Mouse (Mus musculus) CD8-positive naive resting alpha-beta T cell, adult 2 months (primary cell): Measurements from ENCODE around the gene Cd300lg.
A peak's percentile ranks its signal among the peaks of the same experiment; 100 is the strongest.

Source experiments
- DNase-seq, 2 experiments: peaks; one replicate each; pipeline ENCODE4 v3.0.0; 2022; ENCODE audit warnings: low read depth in 2 of 2, low spot score in 2 of 2

Gene Cd300lg

GRCm38 (mm10) chr11:102025354-102025753 lies 16.0 kb upstream of the Cd300lg start:
- no peak for DNase-seq

GRCm38 (mm10) chr11:102025991-102026660 lies 15.2 kb upstream of the Cd300lg start:
- no peak for DNase-seq

- no peak for DNase-seq
These were observed 14.5 kb upstream of the Cd300lg start for GRCm38 (mm10) chr11:102026694-102027360.

GRCm38 (mm10) chr11:102027361-102028017 lies 13.8 kb upstream of the Cd300lg start:
- DNase-seq: no peak

- no peak for DNase-seq
These were observed 13.1 kb upstream of the Cd300lg start, which contains the start of gene Mpp3 for GRCm38 (mm10) chr11:102028087-102028816. TSS of gene Mpp3 (minus strand) at chr11:102028461.

GRCm38 (mm10) chr11:102029304-102029703 lies 12.0 kb upstream of the Cd300lg start:
- DNase-seq: no peak

- no peak for DNase-seq
These were observed 11.3 kb upstream of the Cd300lg start for GRCm38 (mm10) chr11:102029966-102030365.

- DNase-seq: no peak
These were observed 10.2 kb upstream of the Cd300lg start for GRCm38 (mm10) chr11:102031149-102031548.

- no peak for DNase-seq
These were observed 8.2 kb upstream of the Cd300lg start for GRCm38 (mm10) chr11:102033055-102033591.

- no peak for DNase-seq
These were observed 6.4 kb upstream of the Cd300lg start for GRCm38 (mm10) chr11:102034887-102035286.

- no peak for DNase-seq
These were observed 5.8 kb upstream of the Cd300lg start for GRCm38 (mm10) chr11:102035456-102035960.

GRCm38 (mm10) chr11:102036336-102036735 lies 5.0 kb upstream of the Cd300lg start:
- no peak for DNase-seq

- DNase-seq: no peak
These were observed 3.5 kb upstream of the Cd300lg start for GRCm38 (mm10) chr11:102037789-102038188.

GRCm38 (mm10) chr11:102039487-102040137 lies 1.7 kb upstream of the Cd300lg start:
- DNase-seq: no peak

GRCm38 (mm10) chr11:102040138-102040524 lies 1.2 kb upstream of the Cd300lg start:
- peak; percentile 18 to 40 for DNase-seq

GRCm38 (mm10) chr11:102040646-102041045 lies 663 bp upstream of the Cd300lg start:
- no peak for DNase-seq

- no peak for DNase-seq
These were observed 1.7 kb downstream of the Cd300lg start for GRCm38 (mm10) chr11:102042971-102043370.

GRCm38 (mm10) chr11:102043381-102043780 lies 2.1 kb downstream of the Cd300lg start:
- DNase-seq: no peak

GRCm38 (mm10) chr11:102044691-102045212 lies 3.4 kb downstream of the Cd300lg start:
- DNase-seq: no peak

GRCm38 (mm10) chr11:102046607-102047006 lies 5.3 kb downstream of the Cd300lg start:
- no peak for DNase-seq
